Mouse (Mus musculus): Measurements from ENCODE around the gene Gm28038. TPM values are rescaled to one million over a fixed set of nuclear protein-coding genes. Genes with fewer than 3 reads are reported as not detected.

Gene Gm28038
- not detected in 2 replicates for polyA plus RNA-seq (2012; rRNA removed)

GRCm38 (mm10) chr2:30280743-30281142 lies at the start of gene Gm28038:
TSS of gene Gm28038 (plus strand) at chr2:30281043.

GRCm38 (mm10) chr2:30237199-30237880 lies 43.5 kb upstream of the Gm28038 start, which contains the start of gene Lrrc8a:
TSS of gene Lrrc8a (plus strand) at chr2:30237715.

GRCm38 (mm10) chr2:30240267-30240666 lies 40.6 kb upstream of the Gm28038 start, which contains the start of gene Gm28035:
TSS of gene Gm28035 (plus strand) at chr2:30240567.

GRCm38 (mm10) chr2:30265767-30266253 lies 15.0 kb upstream of the Gm28038 start, which contains the start of gene Phyhd1:
TSS of gene Phyhd1 (plus strand) at chr2:30266203.

GRCm38 (mm10) chr2:30286192-30287026 lies 5.6 kb downstream of the Gm28038 start, which contains the start of the genes Dolk and Nup188:
TSS of gene Dolk (minus strand) at chr2:30286334.
TSS of gene Nup188 (plus strand) at chr2:30286397.

Other genes starting within 250 kb of the Gm28038 start
- gene Wdr34, start 232.2 kb upstream of the Gm28038 start, polyA plus RNA-seq (2012; rRNA removed) = 5.3 and 5.4 TPM in 2 replicates
- 100 and 111 TPM in 2 replicates for gene Set, start 223.7 kb upstream of the Gm28038 start, polyA plus RNA-seq (2012; rRNA removed)
- 2.3 and 2.7 TPM in 2 replicates for gene Pkn3, start 203.4 kb upstream of the Gm28038 start, polyA plus RNA-seq (2012; rRNA removed)
- gene Zdhhc12, start 187.4 kb upstream of the Gm28038 start, polyA plus RNA-seq (2012; rRNA removed) = 33.0 and 37.5 TPM in 2 replicates
- 8.0 and 9.3 TPM in 2 replicates for gene Zer1, start 156.5 kb upstream of the Gm28038 start, polyA plus RNA-seq (2012; rRNA removed)
- 12.2 and 12.7 TPM in 2 replicates for gene Tbc1d13, start 147.3 kb upstream of the Gm28038 start, polyA plus RNA-seq (2012; rRNA removed)
- gene Endog, start 109.5 kb upstream of the Gm28038 start, polyA plus RNA-seq (2012; rRNA removed) = 32.1 and 36.9 TPM in 2 replicates
- gene Spout1, start 102.6 kb upstream of the Gm28038 start, polyA plus RNA-seq (2012; rRNA removed) = 14.3 and 15.6 TPM in 2 replicates
- 57.7 and 63.7 TPM in 2 replicates for gene Kyat1, start 75.2 kb upstream of the Gm28038 start, polyA plus RNA-seq (2012; rRNA removed)
- gene Lrrc8a, start 43.3 kb upstream of the Gm28038 start, polyA plus RNA-seq (2012; rRNA removed) = 4.5 and 4.6 TPM in 2 replicates
- 2.3 and 2.4 TPM in 2 replicates for gene Gm28035, start 40.5 kb upstream of the Gm28038 start, polyA plus RNA-seq (2012; rRNA removed)
- gene Phyhd1, start 14.8 kb upstream of the Gm28038 start, polyA plus RNA-seq (2012; rRNA removed) = 54.6 and 54.7 TPM in 2 replicates
- gene Dolk, start 5.3 kb downstream of the Gm28038 start, polyA plus RNA-seq (2012; rRNA removed) = 6.3 and 6.7 TPM in 2 replicates
- 8.1 and 9.4 TPM in 2 replicates for gene Nup188, start 5.4 kb downstream of the Gm28038 start, polyA plus RNA-seq (2012; rRNA removed)
- gene Sh3glb2, start 78.3 kb downstream of the Gm28038 start, polyA plus RNA-seq (2012; rRNA removed) = 18.8 and 21.4 TPM in 2 replicates
- 5.9 and 7.3 TPM in 2 replicates for gene Miga2, start 83.2 kb downstream of the Gm28038 start, polyA plus RNA-seq (2012; rRNA removed)
- gene Dolpp1, start 111.2 kb downstream of the Gm28038 start, polyA plus RNA-seq (2012; rRNA removed) = 12.5 and 13.9 TPM in 2 replicates
- gene Crat, start 134.8 kb downstream of the Gm28038 start, polyA plus RNA-seq (2012; rRNA removed) = 27.3 and 30.7 TPM in 2 replicates
- gene Ptpa, start 135.0 kb downstream of the Gm28038 start, polyA plus RNA-seq (2012; rRNA removed) = 44.6 and 49.8 TPM in 2 replicates
- 1.0 and 1.2 TPM in 2 replicates for gene Ier5l, start 193.2 kb downstream of the Gm28038 start, polyA plus RNA-seq (2012; rRNA removed)

Measured in liver, embryonic 18 days (tissue).